In the genomic region with DNA sequence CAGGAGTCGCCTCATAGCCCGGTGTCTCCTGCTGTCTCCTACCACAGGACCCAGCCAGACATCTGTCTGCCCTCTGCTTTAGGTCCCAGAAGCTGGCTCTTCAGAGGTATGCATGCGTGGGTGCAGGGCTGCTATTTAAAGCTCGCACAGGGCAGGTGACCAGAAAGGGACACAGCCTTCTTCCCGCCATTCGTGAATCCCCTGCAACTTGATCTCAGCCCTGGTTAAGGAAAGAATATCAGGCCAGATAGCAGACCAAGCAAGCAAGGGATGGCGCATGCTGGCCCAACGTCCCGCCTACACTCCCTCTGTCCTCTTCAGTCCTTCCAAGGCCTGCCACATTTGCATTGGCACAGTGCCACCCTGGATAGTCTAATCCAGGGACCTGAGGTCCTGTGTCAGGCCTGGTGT, we compare ENCODE assay signal across 7 mouse cellular contexts. TPM values are rescaled to one million over a fixed set of nuclear protein-coding genes. Genes with fewer than 3 reads are reported as not detected.
DNase-seq lines count a peak whose midpoint lies in the region; ATAC-seq lines count a peak whose summit lies in the region.

No protein-coding gene starts in this region.

- H3K4me3 ChIP-seq in neural tube, embryonic 14.5 days (ENCODE audit: low read depth, low read length): no peak overlapping the region

- H3K4me1 ChIP-seq in neural tube, embryonic 14.5 days (ENCODE audit: control insufficient read depth, insufficient read depth, low read length): no peaks in the 10 kb centered on the region

- WGBS in neural tube, embryonic 14.5 days: 71% methylated on average over 9 of the region's 9 CpGs

- no peaks in the 10 kb centered on the region for H3K9me3 ChIP-seq in neural tube, embryonic 14.5 days (ENCODE audit: control insufficient read depth, low read length)

- DNase-seq in ovary, adult 18-20 months (ENCODE audit: low spot score): peak; percentile 62
- DNase-seq in ovary, postnatal 10 days (ENCODE audit: low spot score): no peak
- peak; percentile 77 for DNase-seq in cerebellum, adult 9-10 months
- peak; percentile 56 to 70 for DNase-seq in heart, adult 9 months (ENCODE audit: low spot score in 2 of 2)
- DNase-seq in kidney, postnatal 14 days: peak; percentile 68
- DNase-seq in embryo, embryonic 9.5 days (ENCODE audit: extremely low spot score): no peak

- H3K27me3 ChIP-seq in neural tube, embryonic 14.5 days (ENCODE audit: control insufficient read depth, insufficient read depth, low read length): no peaks in the 10 kb centered on the region

- no peak overlapping the region for H3K9ac ChIP-seq in neural tube, embryonic 14.5 days (replicated peaks; ENCODE audit: low read depth, low read length)

- H3K4me2 ChIP-seq in neural tube, embryonic 14.5 days (ENCODE audit: low read depth, low read length): no peak overlapping the region

- H3K27ac ChIP-seq in neural tube, embryonic 14.5 days (ENCODE audit: low read depth, low read length): peak overlapping the region; percentile 58

- peak; percentile 61; the same call in 1 of the 2 replicates for ATAC-seq in neural tube, embryonic 14.5 days (ENCODE audit: low read depth)

- no peaks in the 10 kb centered on the region for H3K36me3 ChIP-seq in neural tube, embryonic 14.5 days (ENCODE audit: control insufficient read depth, insufficient read depth, low read length)

RNA-seq across cellular contexts. Expression of a gene that starts 17.4 kb away (rescaled TPM):
- 42.3 and 106 TPM in 2 replicates for polyA plus RNA-seq in neural tube, embryonic 14.5 days (2014; fragmentation: Nextera tagmentation; extraction: Ambion mirVana)

RNA-seq across cellular contexts. Expression of a gene that starts 53.1 kb away (rescaled TPM):
- 16.1 TPM in 2 replicates for polyA plus RNA-seq in neural tube, embryonic 14.5 days (2014; fragmentation: Nextera tagmentation; extraction: Ambion mirVana)

Comparison
In these comparisons a context has a peak if more than half of its experiments do, and no peak if none do; other contexts are left out.
1. DNase-seq: peak in ovary, adult 18-20 months (single experiment), cerebellum, adult 9-10 months (single experiment), heart, adult 9 months (2 of 2) and kidney, postnatal 14 days (single experiment); none in ovary, postnatal 10 days (single experiment) and embryo, embryonic 9.5 days (single experiment).